Mouse (Mus musculus) spleen, postnatal 36 days (tissue): ENCODE results near the gene Bnc2.

Experiments
- DNase-seq, 2 experiments: peaks; one replicate each; pipeline ENCODE4 v3.0.0; 2022; ENCODE audit warnings: low spot score in 2 of 2, mixed read lengths in 1 of 2

Bnc2 gene

GRCm38 (mm10) chr4:84324371-84324770 is 350.7 kb downstream of the Bnc2 start:
- no peak for DNase-seq

DNA sequence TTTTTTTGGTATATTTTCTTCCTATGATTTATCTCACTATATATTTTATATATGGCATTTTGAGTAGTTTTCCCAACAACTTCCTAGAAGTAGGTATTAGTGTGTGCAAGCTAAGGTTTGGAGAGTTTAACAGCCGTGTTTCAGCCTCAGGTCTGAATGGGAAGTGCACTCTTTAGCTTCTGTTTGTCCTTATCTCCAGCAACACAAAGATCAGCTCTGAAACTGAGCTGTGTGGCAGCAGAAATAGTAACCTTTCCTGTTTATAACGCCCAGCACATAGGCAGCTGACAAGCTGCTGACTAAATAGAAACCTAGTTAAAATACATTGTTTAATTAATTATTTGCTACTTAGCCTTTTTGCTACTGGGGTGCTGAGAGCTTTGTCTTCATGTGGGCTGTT is 353.5 kb downstream of the Bnc2 start:
- DNase-seq = no peak

- DNase-seq = no peak
Observed at GRCm38 (mm10) chr4:84317421-84317820, 357.7 kb downstream of the Bnc2 start.

DNA sequence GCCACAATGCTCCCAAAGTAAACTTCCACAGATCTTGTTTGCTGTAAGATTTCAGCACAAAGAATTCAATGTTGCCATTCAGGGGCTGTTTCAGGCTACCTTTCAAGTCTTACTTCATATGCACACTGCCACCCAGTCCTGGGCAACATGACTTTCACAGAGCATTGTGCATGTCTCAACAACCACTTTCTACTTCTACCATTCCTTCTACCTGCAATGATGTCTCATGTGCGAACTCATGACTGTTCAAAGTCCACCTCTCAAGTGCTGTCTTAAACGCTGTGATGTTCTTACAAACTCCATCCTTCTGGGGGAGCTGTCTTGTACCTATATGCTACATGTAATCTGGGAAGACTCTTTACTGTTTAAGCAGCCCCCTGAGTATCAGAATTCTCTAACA is 363.7 kb downstream of the Bnc2 start:
- DNase-seq = no peak

- DNase-seq = no peak
Observed at GRCm38 (mm10) chr4:84310851-84311250, 364.2 kb downstream of the Bnc2 start.

DNA sequence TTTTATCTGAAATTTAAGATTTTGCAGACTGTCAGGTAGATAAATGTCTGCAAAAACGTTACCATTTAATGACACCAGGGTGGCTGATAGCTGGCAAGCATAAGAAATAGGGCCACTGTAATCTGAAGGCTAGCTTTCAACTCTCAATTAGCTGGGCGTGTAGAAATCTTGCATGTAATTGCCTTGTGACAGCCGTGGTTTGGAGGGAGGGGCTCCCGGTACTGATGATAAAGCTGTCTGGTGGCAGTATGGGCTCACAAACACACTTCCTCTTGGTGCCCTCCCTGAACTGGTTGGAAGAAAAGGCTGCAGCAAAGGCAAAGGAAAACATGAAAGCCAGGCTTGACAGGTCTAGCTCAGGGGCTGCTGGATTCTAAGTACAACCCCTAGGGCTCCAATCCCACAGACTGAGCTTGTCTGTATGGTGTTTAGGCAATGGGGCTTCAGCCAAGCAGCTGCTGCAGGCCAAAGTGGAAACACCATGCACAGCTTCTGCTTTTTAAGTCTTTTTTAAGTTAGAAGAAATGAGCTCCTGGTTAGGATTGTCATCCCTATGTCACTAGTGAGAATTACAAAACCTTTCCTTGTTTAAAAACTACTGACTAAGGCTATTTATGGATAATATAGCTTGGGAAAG is 366.7 kb downstream of the Bnc2 start:
- no peak for DNase-seq

DNA sequence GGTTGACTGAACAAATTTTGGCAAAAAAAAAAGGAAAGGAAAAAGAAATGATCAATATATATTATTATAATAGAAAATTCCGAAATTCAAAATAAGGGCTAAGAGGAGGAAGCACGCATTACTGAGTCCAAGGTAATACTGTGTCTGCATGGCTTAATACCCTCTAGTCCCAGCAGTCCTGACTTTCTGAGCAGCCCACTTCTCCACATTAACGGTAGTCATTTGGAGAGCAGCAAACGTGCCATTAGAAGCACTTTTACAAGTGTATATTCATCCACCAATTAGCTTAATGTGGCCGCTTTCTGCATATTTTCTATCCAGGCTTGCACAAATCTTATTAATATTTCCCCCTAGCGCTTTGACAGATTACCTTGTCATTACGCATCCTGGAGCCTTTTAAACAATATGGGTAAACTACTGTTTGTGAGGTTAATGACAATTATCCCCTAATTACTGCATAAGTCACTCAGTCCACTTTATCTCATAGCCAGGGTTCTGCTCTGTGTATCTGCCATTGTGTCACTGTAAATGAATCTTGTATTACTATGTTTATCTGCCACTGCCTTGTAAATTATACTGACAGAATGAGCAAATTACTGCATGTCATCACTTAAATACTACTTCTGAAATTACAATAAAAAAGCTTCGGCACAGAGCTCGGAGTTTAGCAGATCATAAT is 368.0 kb downstream of the Bnc2 start:
- no peak for DNase-seq

DNA sequence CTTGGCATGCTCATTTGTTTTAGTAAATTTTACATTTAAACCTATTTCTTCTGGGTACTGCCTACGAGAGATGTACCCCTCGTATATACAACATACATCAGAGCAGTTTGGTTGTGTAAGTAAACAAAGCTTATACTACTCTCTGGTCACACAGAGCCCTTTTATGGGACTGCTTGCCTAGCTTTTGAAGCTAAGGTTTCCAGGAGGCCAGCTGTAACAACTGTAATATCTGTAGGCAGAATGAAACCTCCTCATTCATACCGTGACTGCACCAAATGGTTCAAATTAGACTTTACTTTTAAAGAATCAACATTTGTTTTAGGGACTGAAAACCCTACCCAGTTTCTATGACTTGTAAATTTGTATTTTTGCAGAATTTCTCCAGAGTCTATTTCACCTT is 372.1 kb downstream of the Bnc2 start:
- no peak for DNase-seq

- no peak for DNase-seq
Observed at GRCm38 (mm10) chr4:84285153-84285552, 389.9 kb downstream of the Bnc2 start.

- DNase-seq = no peak
Observed at GRCm38 (mm10) chr4:84282651-84283050, 392.4 kb downstream of the Bnc2 start.

DNA sequence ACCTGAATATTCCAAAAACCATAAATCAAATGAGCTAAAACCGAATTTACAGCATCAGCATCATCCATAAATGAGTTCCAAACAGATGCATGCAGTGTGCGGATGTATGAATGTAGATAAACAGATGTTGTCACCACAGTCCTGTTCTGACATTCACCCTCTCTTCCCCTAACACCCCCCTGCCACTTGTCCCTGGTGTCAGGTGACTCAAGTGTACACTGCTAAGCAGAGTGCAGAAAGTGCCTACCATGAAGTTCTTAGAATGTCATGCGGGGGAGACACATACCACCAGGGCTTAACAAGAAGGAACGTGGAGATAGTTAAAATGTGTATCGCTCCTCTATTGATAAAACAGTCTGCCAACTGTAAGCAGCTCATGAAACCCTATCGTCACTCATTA is 396.9 kb downstream of the Bnc2 start:
- DNase-seq = no peak

DNA sequence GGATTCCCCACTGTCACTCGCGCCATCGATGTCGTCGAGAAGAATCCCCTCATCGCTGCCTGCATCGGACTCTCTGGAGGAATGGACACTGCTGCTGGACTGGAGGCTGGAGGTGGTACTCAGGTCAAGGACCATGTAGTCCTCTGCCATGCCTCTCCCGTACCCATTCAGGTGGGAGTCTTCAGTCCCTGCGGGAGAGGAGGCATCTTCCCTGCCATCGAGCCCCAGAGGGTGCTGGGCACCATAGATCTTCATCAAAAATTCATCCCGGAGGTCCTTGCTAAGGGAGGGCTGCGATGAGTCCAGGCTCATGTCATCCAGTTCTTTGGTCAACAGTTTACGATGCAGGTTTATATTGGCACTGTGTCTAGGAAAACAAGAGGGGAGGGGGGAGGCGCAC is 399.0 kb downstream of the Bnc2 start:
- no peak for DNase-seq

DNA sequence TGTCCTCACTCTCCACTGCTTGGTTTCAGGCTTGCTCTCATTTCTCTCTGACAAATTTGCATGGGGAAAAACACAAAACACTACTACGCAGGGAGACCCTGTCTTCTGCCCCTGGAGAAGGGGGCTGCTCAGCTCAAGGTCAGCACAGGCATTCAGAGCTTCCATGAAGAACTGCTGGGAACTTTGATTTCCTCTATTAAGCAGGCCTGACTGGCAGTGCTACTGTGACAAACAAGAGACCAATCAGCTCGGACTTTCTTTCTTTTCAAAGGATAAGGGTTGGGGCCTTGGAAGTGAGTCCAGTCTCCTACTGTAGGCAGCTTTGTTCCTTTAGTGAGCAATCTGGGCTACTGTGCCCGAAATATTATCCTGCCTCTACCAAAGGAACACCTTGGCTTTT is 400.9 kb downstream of the Bnc2 start:
- no peak for DNase-seq

DNA sequence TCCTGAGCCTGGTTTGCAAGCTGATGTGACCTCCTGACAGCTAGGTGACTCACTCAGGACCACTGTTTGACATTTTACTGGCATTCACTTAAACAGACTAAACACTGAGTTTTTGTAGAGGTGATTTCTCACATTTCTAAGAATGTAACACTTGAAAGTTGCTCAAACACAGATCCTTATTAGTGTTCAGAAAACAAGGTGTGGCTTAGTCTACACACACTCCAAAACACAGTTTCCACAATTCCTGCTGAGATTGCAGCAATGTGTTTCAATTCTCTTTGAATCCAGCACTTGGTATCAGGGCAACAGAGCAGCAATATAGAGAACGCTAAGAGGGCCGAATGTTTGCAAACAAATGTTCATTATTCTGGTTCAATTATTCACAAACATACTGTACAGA is 402.2 kb downstream of the Bnc2 start:
- no peak for DNase-seq

- no peak for DNase-seq
Observed at GRCm38 (mm10) chr4:84269845-84270244, 405.2 kb downstream of the Bnc2 start.

GRCm38 (mm10) chr4:84247356-84247755 is 427.7 kb downstream of the Bnc2 start:
- no peak for DNase-seq

DNA sequence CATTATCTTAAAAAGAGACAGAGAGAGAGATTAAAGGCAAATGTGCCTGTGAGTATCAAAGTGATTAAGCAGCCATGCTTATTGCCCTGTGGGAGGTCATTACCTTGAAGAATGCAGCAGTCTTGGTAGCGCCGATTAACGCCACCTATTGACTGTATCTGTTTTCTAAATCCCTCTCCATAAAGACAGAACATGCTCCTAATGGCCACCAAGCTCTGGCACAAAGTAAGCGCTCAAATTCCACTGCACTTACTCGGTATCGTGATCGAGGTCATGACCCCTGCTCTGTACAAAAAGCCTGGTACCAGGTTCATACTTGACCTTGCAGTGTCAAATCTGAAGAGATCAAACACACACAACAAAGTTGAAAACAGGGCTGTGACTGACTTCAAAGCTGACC is 442.7 kb downstream of the Bnc2 start:
- DNase-seq = no peak

GRCm38 (mm10) chr4:84231251-84231650 is 443.8 kb downstream of the Bnc2 start:
- no peak for DNase-seq

DNA sequence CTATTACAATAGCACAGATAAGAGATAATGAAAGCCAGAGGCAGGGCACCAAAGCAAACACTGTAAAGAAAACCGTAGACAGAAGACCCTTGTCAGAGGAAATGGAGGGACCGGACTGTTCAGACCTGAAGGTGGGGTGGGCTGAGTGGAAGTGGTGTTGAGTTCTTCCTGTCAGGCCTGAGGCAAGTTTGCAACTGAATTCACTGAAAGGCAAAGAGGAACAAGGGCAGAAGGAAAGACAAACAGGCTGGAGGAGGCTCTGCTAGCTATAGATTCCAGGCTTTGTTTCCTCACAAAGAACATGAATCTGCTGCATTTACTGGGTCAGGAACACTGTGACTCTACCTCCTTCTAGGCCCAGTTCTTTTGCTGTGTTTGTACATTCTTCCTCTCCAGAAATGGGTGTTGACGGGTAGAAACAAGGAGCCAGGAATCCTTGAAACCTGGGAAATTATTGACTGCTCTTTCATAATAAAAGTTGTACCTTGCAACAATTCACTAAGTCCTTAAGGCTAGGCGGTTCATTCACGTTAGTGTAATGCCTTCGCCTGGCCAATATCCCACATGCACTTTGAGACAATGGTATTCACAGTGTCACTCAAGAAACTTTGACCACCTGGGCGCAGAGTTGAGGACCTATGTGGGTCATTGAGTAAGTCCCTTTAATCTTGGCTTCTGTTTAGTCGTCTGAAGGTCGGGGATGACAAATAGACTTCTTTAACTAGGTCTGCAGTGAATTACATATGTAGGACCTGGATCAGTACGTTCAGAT is 445.7 kb downstream of the Bnc2 start:
- no peak for DNase-seq

DNA sequence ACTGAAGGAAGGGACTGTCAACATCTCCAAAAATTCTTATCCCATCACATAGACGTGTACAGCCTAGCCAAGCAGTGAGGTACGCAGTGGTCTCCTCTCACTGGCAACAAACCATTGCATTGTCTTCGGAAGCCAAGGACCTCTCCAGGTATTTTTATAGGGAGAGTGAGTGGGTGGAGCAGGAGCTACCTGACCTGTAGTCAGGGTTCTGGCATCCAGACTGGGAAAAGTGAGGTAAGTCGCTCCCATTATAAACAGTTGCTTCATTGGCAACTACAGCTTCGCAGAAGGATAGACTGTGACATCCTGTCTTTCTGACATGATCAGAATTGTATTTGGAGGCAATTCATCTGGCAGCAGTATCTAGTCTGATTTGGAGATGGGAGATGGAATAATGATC is 446.5 kb downstream of the Bnc2 start:
- DNase-seq = no peak
